Mouse (Mus musculus) retina, adult 2 months (tissue): ENCODE data around the gene Ggt6.

Source experiments
- DNase-seq: peaks from one replicate; pipeline ENCODE4 v3.0.0-alpha.2; 2012; ENCODE audit warnings: low read depth, low spot score

Ggt6 gene

DNA sequence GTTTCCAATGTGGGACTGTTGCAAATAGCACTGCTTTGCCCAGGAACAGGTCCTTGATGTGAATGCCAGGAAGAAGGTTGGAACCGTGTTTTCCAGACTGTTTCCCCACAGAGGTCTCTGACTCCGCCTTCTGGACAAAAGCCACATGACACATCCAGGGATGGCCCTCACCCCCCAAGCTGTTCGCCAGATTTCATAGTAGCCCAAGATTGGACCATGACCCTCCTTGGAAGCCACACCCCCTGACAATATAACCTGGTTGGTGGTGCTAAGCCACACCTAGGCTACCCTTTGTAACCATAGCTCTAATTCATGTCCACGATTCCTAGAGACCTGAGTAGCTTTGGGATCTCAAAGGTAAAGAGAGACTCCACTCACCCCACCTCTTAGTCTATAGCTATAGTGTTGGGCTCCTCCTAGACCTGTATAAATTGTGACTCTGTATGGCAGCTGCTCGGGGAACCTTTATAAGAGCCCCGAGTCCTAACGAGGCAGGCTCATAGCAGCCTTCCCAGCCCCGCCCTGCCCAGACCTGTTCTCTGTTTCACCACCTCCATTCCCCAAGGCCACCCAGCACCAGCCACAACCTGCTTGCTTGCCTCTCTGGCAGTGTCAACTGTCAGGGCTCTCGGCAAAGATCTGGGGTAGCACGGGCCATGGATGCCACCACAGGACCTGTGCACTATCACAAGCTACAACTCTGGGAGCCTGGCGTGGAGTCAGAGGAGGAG, at the start of gene Ggt6:
Gene Ggt6 (plus strand): TSS at position 564 of the 731 bp plus-strand sequence.
- no peak for DNase-seq

- DNase-seq = no peak
Measured at GRCm38 (mm10) chr11:72388113-72388529, 47.2 kb upstream of the Ggt6 start.

- DNase-seq = no peak
Measured at GRCm38 (mm10) chr11:72389407-72390142, 45.8 kb upstream of the Ggt6 start.

- no peak for DNase-seq
Measured at GRCm38 (mm10) chr11:72391181-72391580, 44.1 kb upstream of the Ggt6 start.

DNA sequence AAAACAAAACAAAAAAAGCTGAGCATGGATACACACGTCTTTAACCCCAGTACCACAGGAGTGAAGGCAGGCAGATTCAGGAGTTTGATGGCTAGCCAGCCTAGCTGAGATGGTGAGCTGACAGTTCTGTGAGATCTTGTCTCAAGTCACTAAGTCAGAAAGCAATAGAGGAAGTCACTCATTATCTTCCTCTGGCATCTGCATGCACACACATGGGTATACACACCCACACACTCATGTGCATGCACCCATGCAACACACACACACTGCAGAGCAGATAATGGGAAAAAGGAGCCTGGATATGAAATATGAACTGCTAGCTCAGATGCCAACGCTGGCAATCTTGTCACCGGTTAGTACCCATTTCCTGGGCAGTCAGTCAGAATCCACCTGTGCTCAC, 42.1 kb upstream of the Ggt6 start:
- DNase-seq = no peak

GRCm38 (mm10) chr11:72393669-72394068, 41.7 kb upstream of the Ggt6 start:
- no peak for DNase-seq

- DNase-seq = no peak
Measured at GRCm38 (mm10) chr11:72394694-72395093, 40.6 kb upstream of the Ggt6 start.

- DNase-seq = no peak
Measured at GRCm38 (mm10) chr11:72395652-72396051, 39.7 kb upstream of the Ggt6 start.

DNA sequence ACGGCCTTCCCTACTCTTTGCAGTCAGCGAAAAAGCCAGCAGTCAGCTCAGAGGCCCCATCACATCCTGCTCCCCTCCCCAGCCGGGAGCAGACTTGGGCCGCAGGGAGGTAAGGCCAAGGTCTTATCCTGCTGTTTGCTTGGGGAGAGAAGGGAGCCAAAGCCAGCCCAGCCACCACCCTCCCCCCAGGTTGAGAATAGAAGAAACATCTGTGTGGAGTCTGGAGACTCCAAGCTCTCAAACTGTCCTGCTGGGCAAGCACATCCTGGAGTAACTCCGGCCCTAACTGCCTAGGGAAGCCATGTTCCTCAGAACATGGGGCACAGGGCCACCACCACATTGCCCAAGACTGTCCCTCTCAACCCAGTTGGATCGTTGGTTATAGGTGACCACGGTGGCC, 38.7 kb upstream of the Ggt6 start:
- DNase-seq = no peak

GRCm38 (mm10) chr11:72397072-72397471, 38.3 kb upstream of the Ggt6 start:
- no peak for DNase-seq

DNA sequence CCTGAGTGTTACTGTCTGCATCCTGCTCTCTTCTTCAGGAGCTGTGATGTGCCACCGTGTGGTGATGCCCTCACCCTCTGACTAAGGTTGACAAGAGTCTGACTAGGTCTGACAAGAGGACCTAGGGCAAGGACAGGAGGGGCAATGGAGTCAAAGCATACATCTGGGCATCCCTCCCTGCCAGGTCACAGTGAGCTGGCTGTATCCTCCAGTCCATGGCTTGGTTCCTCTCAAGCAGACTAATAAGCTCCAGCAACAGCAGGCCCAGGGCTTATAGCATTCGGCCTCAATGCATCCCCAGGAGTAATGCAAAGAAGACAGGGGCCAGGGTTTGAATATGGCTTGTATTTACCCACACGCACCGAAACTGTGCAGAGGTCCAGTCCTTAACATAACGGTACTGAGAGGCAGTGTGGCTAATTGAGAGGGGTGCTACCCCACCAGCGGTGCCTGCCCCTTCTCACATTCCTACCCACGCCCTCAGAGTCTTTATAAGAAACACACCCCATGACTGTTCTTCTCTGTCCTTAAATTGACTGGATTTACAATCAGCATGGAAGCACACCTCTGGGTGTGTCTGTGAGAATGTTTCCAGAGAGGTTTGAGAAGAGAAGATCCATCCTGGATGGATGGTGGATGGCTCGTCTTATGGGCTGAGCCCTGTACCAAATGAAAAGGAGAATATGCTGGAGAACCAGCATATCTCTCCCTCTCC, 37.4 kb upstream of the Ggt6 start:
- DNase-seq = no peak

GRCm38 (mm10) chr11:72401068-72401467, 34.3 kb upstream of the Ggt6 start:
- no peak for DNase-seq

DNA sequence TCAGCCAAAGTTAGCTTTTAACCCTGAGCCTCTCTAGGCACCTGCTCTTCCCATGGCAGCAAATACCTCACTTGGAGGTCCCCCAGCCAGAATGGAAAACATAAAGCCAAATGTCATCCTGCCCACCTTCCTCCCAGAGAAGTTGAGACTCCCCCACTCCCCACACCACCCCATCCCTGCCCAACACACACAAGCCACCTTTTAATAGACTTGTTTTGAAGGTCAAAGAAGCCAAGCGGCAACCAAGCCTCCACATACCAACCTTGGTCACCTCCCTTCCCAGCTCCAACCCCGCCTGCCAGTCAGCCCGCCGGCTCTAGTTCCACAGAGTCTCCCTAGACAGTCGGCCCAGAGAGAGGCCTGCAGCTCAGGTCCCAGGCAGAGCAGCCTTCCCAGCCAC, 33.3 kb upstream of the Ggt6 start:
- no peak for DNase-seq

DNA sequence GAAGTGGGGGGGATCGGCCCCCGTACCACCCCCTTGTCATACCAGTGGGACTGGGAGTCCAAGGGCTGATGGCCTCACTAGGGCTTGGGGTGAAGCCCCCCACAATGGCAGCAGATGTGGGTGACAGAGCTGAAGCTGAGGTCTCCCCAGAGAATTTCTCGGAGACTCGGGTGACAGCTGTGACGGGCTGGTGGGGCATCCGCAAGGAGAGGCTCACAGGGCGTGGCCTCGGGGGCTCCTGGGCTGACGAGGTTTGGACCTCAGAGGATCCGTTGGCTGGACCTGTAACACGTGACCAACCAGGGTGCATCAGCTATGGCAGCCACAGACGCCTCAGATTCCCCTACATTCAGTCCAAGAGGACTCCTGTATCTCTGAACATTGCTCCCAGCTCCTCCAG, 32.4 kb upstream of the Ggt6 start:
- no peak for DNase-seq

GRCm38 (mm10) chr11:72405532-72405931, 29.8 kb upstream of the Ggt6 start:
- no peak for DNase-seq

- DNase-seq = no peak
Measured at GRCm38 (mm10) chr11:72406079-72406675, 29.1 kb upstream of the Ggt6 start.

GRCm38 (mm10) chr11:72407081-72407480, 28.2 kb upstream of the Ggt6 start:
- no peak for DNase-seq

DNA sequence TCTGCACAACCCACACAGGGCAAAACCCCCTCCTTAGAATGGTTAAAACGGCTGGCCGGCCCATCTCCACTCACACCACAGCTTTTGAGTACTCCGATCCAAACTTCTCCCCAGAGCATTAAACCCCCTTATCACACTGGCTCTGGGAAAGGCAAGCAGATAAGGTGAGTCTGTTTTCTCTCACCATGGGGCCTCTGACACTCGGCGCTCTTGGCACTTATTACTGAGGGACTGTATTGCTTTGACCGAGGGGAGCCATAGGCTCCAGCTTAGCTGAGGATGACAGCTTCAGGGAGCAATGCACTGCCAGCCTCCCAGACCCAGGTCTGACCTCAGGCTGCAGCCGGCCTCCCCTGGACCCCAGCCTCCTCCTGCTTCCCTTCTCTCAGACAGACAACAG, 27.8 kb upstream of the Ggt6 start:
- DNase-seq = no peak

DNA sequence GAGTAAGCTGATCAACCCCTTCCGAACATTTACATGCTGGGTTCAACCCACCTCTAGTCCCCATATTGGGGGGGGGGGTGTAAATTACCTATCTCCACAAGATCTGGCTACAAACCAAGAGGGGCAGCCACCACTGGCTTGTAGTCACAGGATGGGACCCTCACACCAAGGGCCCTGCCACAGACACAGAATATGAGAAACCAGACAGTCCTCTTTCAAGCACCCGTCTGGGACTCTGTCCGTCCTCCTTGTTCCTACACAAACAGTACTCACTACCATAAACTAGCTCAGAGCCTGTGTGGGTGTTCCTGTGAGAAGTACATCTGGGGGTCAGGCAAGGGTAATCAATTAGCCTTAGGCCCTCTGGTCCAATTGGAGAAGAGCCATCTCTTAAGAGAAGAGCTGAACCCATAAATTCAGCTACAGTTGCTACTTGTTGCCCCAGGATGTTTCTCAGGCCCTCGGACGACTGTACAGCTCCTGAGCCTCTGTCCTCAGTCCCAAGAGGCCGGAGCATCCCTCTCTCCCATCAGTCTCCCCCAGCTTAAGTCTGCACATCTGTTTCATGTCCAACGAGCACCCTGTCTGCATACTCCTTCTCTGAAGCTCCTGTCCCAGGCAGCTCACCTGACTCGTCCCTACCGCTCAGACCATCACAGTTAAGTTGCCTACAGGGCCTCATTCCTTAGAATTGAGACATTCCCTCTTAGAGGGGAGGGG, 26.7 kb upstream of the Ggt6 start:
- DNase-seq = no peak

DNA sequence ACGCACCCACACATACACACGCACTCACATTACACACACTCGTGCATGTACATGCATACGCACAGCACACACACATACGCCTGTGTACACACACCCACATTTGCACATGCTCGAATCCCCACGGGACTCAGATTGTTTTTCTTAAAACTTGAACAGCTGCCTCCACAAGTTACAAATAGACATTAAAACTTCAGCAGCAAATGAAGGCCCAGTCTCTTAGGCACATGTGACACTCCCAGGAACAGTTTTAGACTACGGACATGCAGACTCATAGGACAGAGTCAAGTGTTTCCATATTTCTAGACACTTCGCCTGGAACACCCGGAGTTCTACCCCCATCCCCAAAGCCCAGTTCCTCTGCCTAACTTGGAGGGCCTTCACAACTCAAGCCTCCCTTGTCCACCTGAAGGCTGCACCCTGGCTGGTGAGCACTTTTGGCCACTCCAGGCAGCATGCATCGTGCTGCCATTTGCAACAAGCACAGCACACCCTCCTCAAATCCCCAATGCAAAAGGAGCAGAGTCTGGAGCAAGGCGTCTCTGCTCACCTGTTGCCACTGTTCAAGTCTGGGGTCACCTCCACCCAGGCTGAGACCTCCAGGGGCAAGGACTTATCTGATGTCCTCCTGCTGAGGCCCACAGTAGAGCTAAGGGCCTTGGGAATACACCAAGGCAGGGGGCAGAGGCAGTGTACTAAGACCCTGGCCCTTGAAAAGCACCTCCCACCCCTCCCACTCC, 25.5 kb upstream of the Ggt6 start:
- no peak for DNase-seq
